8 mouse cellular contexts compared by ENCODE assay signal in genomic region chr16:32078408-32078990, GRCm38 (mm10). TPM values are rescaled to one million over a fixed set of nuclear protein-coding genes. Genes with fewer than 3 reads are reported as not detected.
A peak's percentile ranks its signal among the peaks of the same experiment; 100 is the strongest.
DNase-seq lines count a peak whose midpoint lies in the region; ATAC-seq lines count a peak whose summit lies in the region.

No protein-coding gene starts in this region.

- H3K36me3 ChIP-seq in intestine, embryonic 14.5 days (ENCODE audit: control insufficient read depth, insufficient read depth, low read length), result 0 out of 2 replicates have a peak, but pooled peaks cover 3% of the 10 kb centered on the region
- 0 out of 2 replicates have a peak, but pooled peaks cover 3% of the 10 kb centered on the region for H3K36me3 ChIP-seq in lung, embryonic 15.5 days

- ATAC-seq in erythroid progenitor cell, adult 5-6 weeks (replicated peaks; ENCODE audit: low FRiP score, poor library complexity, severe bottlenecking), result peak; percentile 5; the same call in 1 of the 2 replicates
- ATAC-seq in intestine, embryonic 14.5 days (replicated peaks; ENCODE audit: low FRiP score, low TSS enrichment, low read depth), result no peak
- no peak for ATAC-seq in lung, embryonic 15.5 days (ENCODE audit: borderline replicate concordance, extremely low read depth, low FRiP score, low TSS enrichment)

- H3K4me3 ChIP-seq in intestine, embryonic 14.5 days (ENCODE audit: low read depth, low read length), result peak overlapping the region; percentile 94
- peak overlapping the region; percentile 78 for H3K4me3 ChIP-seq in lung, embryonic 15.5 days

- DNase-seq in left cerebral cortex, adult 18-20 months (ENCODE audit: low spot score in 2 of 2), result peak; percentile 11 to 29
- no peak for DNase-seq in left cerebral cortex, adult 11 months (ENCODE audit: low spot score)
- peak; percentile 79 for DNase-seq in ZHBTc4 (ENCODE audit: low read depth, low spot score)
- DNase-seq in intestine, embryonic 14.5 days (ENCODE audit: low spot score), result peak; percentile 81
- DNase-seq in right cerebral cortex, adult 2 months (ENCODE audit: low spot score in 2 of 2), result peak; percentile 29 to 40
- DNase-seq in adrenal gland, adult 2 months, result no peak

- H3K27me3 ChIP-seq in intestine, embryonic 14.5 days (replicated peaks; ENCODE audit: control insufficient read depth, insufficient read depth, low read length), result no peaks in the 10 kb centered on the region
- H3K27me3 ChIP-seq in lung, embryonic 15.5 days, result no peaks in the 10 kb centered on the region

- peaks cover 11% of the 10 kb centered on the region for H3K4me1 ChIP-seq in intestine, embryonic 14.5 days (replicated peaks; ENCODE audit: control insufficient read depth, insufficient read depth, low read length)
- peaks cover 18% of the 10 kb centered on the region for H3K4me1 ChIP-seq in lung, embryonic 15.5 days

- H3K4me2 ChIP-seq in intestine, embryonic 14.5 days (ENCODE audit: low read length), result peak overlapping the region; percentile 70
- peak overlapping the region; percentile 72 for H3K4me2 ChIP-seq in lung, embryonic 15.5 days

- H3K9ac ChIP-seq in intestine, embryonic 14.5 days (ENCODE audit: low read length), result peak overlapping the region; percentile 97
- H3K9ac ChIP-seq in lung, embryonic 15.5 days, result peak overlapping the region; percentile 81

- H3K27ac ChIP-seq in intestine, embryonic 14.5 days (ENCODE audit: low read depth), result peak overlapping the region; percentile 94
- peak overlapping the region; percentile 97 for H3K27ac ChIP-seq in lung, embryonic 15.5 days

- no peaks in the 10 kb centered on the region for H3K9me3 ChIP-seq in intestine, embryonic 14.5 days (ENCODE audit: control insufficient read depth, low read length)
- no peaks in the 10 kb centered on the region for H3K9me3 ChIP-seq in lung, embryonic 15.5 days

- 0% methylated on average over 23 of the region's 30 CpGs for WGBS in intestine, embryonic 14.5 days
- under 1% methylated on average over 28 of the region's 30 CpGs for WGBS in lung, embryonic 15.5 days

RNA-seq across cellular contexts. Expression of gene Pak2, which starts 0.6 kb away (rescaled TPM):
- total RNA-seq in left cerebral cortex, adult 18-20 months (2021), result 10 to 100 TPM; 25.1 to 27.2 TPM
- total RNA-seq in erythroid progenitor cell, adult 5-6 weeks (2015; ENCODE audit: low replicate concordance), result 21.3 and 23.5 TPM in 2 replicates
- 11.6 and 17.9 TPM in 2 replicates for total RNA-seq in erythroid progenitor cell, adult 5-6 weeks (2017; ENCODE audit: low replicate concordance)
- polyA plus RNA-seq in intestine, embryonic 14.5 days (2014; fragmentation: Nextera tagmentation; extraction: Ambion mirVana), result 41.4 and 42.4 TPM in 2 replicates
- polyA plus RNA-seq in lung, embryonic 15.5 days (2015; fragmentation: Nextera tagmentation; extraction: Ambion mirVana), result 33.2 and 35.7 TPM in 2 replicates
- 10 to 100 TPM; 50.4 to 57.5 TPM for total RNA-seq in adrenal gland, adult 2 months (2021)
- 15.0 and 20.6 TPM in 2 replicates for polyA plus RNA-seq in adrenal gland, adult 2 months (2012; rRNA removed)

RNA-seq across cellular contexts. Expression of gene Pigx, which starts 21.0 kb away (rescaled TPM):
- total RNA-seq in left cerebral cortex, adult 18-20 months (2021), result 10 to 100 TPM; 25.5 to 25.8 TPM
- 24.7 and 29.2 TPM in 2 replicates for total RNA-seq in erythroid progenitor cell, adult 5-6 weeks (2015; ENCODE audit: low replicate concordance)
- total RNA-seq in erythroid progenitor cell, adult 5-6 weeks (2017; ENCODE audit: low replicate concordance), result 4.7 and 6.2 TPM in 2 replicates
- polyA plus RNA-seq in intestine, embryonic 14.5 days (2014; fragmentation: Nextera tagmentation; extraction: Ambion mirVana), result 119 and 122 TPM in 2 replicates
- polyA plus RNA-seq in lung, embryonic 15.5 days (2015; fragmentation: Nextera tagmentation; extraction: Ambion mirVana), result 88.9 and 95.6 TPM in 2 replicates
- total RNA-seq in adrenal gland, adult 2 months (2021), result 10 to 100 TPM; 30.8 to 35.5 TPM
- polyA plus RNA-seq in adrenal gland, adult 2 months (2012; rRNA removed), result 27.6 and 40.0 TPM in 2 replicates

RNA-seq across cellular contexts. Expression of gene Cep19, which starts 21.1 kb away (rescaled TPM):
- total RNA-seq in left cerebral cortex, adult 18-20 months (2021), result 10 to 100 TPM; 66.8 to 67.1 TPM
- 8.8 and 10.5 TPM in 2 replicates for total RNA-seq in erythroid progenitor cell, adult 5-6 weeks (2015; ENCODE audit: low replicate concordance)
- total RNA-seq in erythroid progenitor cell, adult 5-6 weeks (2017; ENCODE audit: low replicate concordance), result 2.8 and 7.4 TPM in 2 replicates
- 24.1 and 31.9 TPM in 2 replicates for polyA plus RNA-seq in intestine, embryonic 14.5 days (2014; fragmentation: Nextera tagmentation; extraction: Ambion mirVana)
- 29.8 and 30.3 TPM in 2 replicates for polyA plus RNA-seq in lung, embryonic 15.5 days (2015; fragmentation: Nextera tagmentation; extraction: Ambion mirVana)
- total RNA-seq in adrenal gland, adult 2 months (2021), result 10 to 100 TPM in 1 of 2 experiments, 1 to 10 TPM in 1; 8.0 to 15.4 TPM
- polyA plus RNA-seq in adrenal gland, adult 2 months (2012; rRNA removed), result 29.9 and 33.1 TPM in 2 replicates

Comparison
In these comparisons a context has a peak if more than half of its experiments do, and no peak if none do; other contexts are left out.
1. DNase-seq: peak in left cerebral cortex, adult 18-20 months (2 of 2), ZHBTc4 (single experiment), intestine, embryonic 14.5 days (single experiment) and right cerebral cortex, adult 2 months (2 of 2); none in left cerebral cortex, adult 11 months (single experiment) and adrenal gland, adult 2 months (single experiment).
2. RNA of gene Cep19, which starts 21.1 kb away (total RNA-seq): 66.8 to 67.1 TPM in left cerebral cortex, adult 18-20 months; 8.0 to 15.4 TPM in adrenal gland, adult 2 months and 2.8 to 10.5 TPM in erythroid progenitor cell, adult 5-6 weeks; every median in the first group is over 4 times any median in the second.